Mouse (Mus musculus): Measurements from ENCODE around the gene Kif23. TPM values are rescaled to one million over a fixed set of nuclear protein-coding genes. Genes with fewer than 3 reads are reported as not detected.

Kif23 gene
- polyA plus RNA-seq, 1 experiment from 2014 or later = 132 TPM

DNA sequence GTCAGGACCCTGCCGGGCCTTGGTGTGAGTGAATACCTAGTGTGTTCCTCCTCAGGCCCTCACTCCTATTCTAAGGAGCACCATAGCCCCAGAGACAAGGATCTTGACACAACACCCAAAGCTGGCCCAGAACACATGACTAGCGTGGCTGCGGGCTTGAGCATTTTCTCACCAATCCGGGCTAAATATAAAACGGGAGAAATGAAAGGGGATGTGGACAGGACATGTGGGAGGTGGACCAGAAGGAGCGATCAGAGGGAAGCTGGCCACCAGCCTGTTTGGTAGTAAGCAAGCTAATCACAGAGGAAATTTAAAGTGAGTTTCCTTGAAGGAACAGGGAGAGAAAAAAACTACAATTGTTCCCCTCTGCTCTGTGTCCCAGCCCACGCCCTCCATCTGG lies 60.6 kb downstream of the Kif23 start:
- 86% methylated on average over 7 of the region's 7 CpGs for WGBS
- ATAC-seq (replicated peaks; ENCODE audit: low FRiP score) = no peak
- no peaks in the 10 kb centered on the region for H3K27me3 ChIP-seq (ENCODE audit: control insufficient read depth, insufficient read depth, low read length)

GRCm38 (mm10) chr9:61884936-61885335 lies 61.6 kb downstream of the Kif23 start:
- DNase-seq (ENCODE audit: low spot score) = no peak
- Histone ChIP-seq H3K4me3 (ENCODE audit: low read depth, low read length) (no peak overlapping the region), H3K4me2 (ENCODE audit: low read depth, low read length, severe bottlenecking) (no peak overlapping the region), H3K9me3 (ENCODE audit: control insufficient read depth, low read length) (no peaks in the 10 kb centered on the region), H3K27ac (ENCODE audit: low read depth, low read length) (no peak overlapping the region), H3K4me1 (replicated peaks; ENCODE audit: control insufficient read depth, insufficient read depth, low read length) (peaks cover 5% of the 10 kb centered on the region; the same call in 1 of the 2 replicates), H3K27me3 (ENCODE audit: control insufficient read depth, insufficient read depth, low read length) (no peaks in the 10 kb centered on the region), H3K9ac (ENCODE audit: low read length) (no peak overlapping the region), H3K36me3 (ENCODE audit: control insufficient read depth, insufficient read depth, low read length) (no peaks in the 10 kb centered on the region)
- no peak for ATAC-seq (replicated peaks; ENCODE audit: low FRiP score)
- 78% methylated on average over 13 of the region's 13 CpGs for WGBS

More for the DNA sequence above, 60.6 kb downstream of the Kif23 start:
- Histone ChIP-seq H3K9me3 (ENCODE audit: control insufficient read depth, low read length) (no peaks in the 10 kb centered on the region), H3K4me3 (ENCODE audit: low read depth, low read length) (no peak overlapping the region), H3K4me2 (ENCODE audit: low read depth, low read length, severe bottlenecking) (no peak overlapping the region), H3K36me3 (ENCODE audit: control insufficient read depth, insufficient read depth, low read length) (no peaks in the 10 kb centered on the region), H3K9ac (ENCODE audit: low read length) (no peak overlapping the region), H3K4me1 (replicated peaks; ENCODE audit: control insufficient read depth, insufficient read depth, low read length) (peaks cover 5% of the 10 kb centered on the region; the same call in 1 of the 2 replicates), H3K27ac (ENCODE audit: low read depth, low read length) (no peak overlapping the region)
- no peak for DNase-seq (ENCODE audit: low spot score)

- peaks cover 5% of the 10 kb centered on the region; the same call in 1 of the 2 replicates for H3K4me1 ChIP-seq (replicated peaks; ENCODE audit: control insufficient read depth, insufficient read depth, low read length)
- H3K27me3 ChIP-seq (ENCODE audit: control insufficient read depth, insufficient read depth, low read length) = no peaks in the 10 kb centered on the region
- H3K4me3 ChIP-seq (ENCODE audit: low read depth, low read length) = no peak overlapping the region
- H3K9me3 ChIP-seq (ENCODE audit: control insufficient read depth, low read length) = no peaks in the 10 kb centered on the region
- DNase-seq (ENCODE audit: low spot score) (no peak), ATAC-seq (replicated peaks; ENCODE audit: low FRiP score) (no peak)
- 90% methylated on average over 7 of the region's 7 CpGs for WGBS
- no peak overlapping the region for H3K4me2 ChIP-seq (ENCODE audit: low read depth, low read length, severe bottlenecking)
- no peak overlapping the region for H3K27ac ChIP-seq (ENCODE audit: low read depth, low read length)
- no peak overlapping the region for H3K9ac ChIP-seq (ENCODE audit: low read length)
- no peaks in the 10 kb centered on the region for H3K36me3 ChIP-seq (ENCODE audit: control insufficient read depth, insufficient read depth, low read length)
Observed at GRCm38 (mm10) chr9:61884375-61884774, 62.2 kb downstream of the Kif23 start.

DNA sequence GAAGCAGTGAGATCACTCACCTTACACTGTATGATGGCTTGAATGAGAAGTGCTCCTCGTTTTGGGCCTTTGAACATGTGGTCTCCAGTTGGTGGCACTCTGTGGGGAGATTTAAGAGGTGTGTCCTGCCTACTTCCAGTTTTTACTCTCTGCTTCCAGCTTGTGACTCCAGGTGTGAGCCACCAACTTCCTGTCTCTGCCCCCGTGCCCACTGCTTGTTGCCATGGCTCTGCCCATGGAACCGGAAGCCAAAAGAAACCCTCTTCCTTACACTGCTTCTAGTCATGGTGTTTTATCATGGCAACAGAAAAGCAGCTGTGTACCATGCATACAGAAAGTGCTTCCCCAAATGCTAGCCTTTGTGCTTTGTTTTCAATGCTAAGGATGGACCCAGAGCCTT lies 64.4 kb downstream of the Kif23 start:
- Histone ChIP-seq H3K27me3 (ENCODE audit: control insufficient read depth, insufficient read depth, low read length) (no peaks in the 10 kb centered on the region), H3K27ac (ENCODE audit: low read depth, low read length) (no peak overlapping the region), H3K36me3 (ENCODE audit: control insufficient read depth, insufficient read depth, low read length) (no peaks in the 10 kb centered on the region), H3K9me3 (ENCODE audit: control insufficient read depth, low read length) (no peaks in the 10 kb centered on the region), H3K4me3 (ENCODE audit: low read depth, low read length) (no peak overlapping the region), H3K9ac (ENCODE audit: low read length) (no peak overlapping the region), H3K4me1 (replicated peaks; ENCODE audit: control insufficient read depth, insufficient read depth, low read length) (peaks cover 18% of the 10 kb centered on the region), H3K4me2 (ENCODE audit: low read depth, low read length, severe bottlenecking) (no peak overlapping the region)
- DNase-seq (ENCODE audit: low spot score) (no peak), ATAC-seq (replicated peaks; ENCODE audit: low FRiP score) (no peak)
- WGBS = 79% methylated on average over 3 of the region's 3 CpGs

- Histone ChIP-seq H3K36me3 (ENCODE audit: control insufficient read depth, insufficient read depth, low read length) (no peaks in the 10 kb centered on the region), H3K9me3 (ENCODE audit: control insufficient read depth, low read length) (no peaks in the 10 kb centered on the region), H3K27ac (ENCODE audit: low read depth, low read length) (no peak overlapping the region), H3K4me2 (ENCODE audit: low read depth, low read length, severe bottlenecking) (no peak overlapping the region), H3K4me3 (ENCODE audit: low read depth, low read length) (no peak overlapping the region), H3K27me3 (ENCODE audit: control insufficient read depth, insufficient read depth, low read length) (no peaks in the 10 kb centered on the region; the same call in 1 of the 2 replicates), H3K4me1 (replicated peaks; ENCODE audit: control insufficient read depth, insufficient read depth, low read length) (peaks cover 24% of the 10 kb centered on the region), H3K9ac (ENCODE audit: low read length) (no peak overlapping the region)
- DNase-seq (ENCODE audit: low spot score) (peak; percentile 90), ATAC-seq (replicated peaks; ENCODE audit: low FRiP score) (no peak; the same call in 1 of the 2 replicates)
- WGBS = 21% methylated on average over 2 of the region's 2 CpGs
Observed at GRCm38 (mm10) chr9:61878889-61879288, 67.7 kb downstream of the Kif23 start.

GRCm38 (mm10) chr9:61877373-61878112 lies 69.0 kb downstream of the Kif23 start:
- H3K4me2 ChIP-seq (ENCODE audit: low read depth, low read length, severe bottlenecking) = peak overlapping the region; percentile 18; the same call in 1 of the 2 replicates
- 15% methylated on average over 22 of the region's 22 CpGs for WGBS

DNA sequence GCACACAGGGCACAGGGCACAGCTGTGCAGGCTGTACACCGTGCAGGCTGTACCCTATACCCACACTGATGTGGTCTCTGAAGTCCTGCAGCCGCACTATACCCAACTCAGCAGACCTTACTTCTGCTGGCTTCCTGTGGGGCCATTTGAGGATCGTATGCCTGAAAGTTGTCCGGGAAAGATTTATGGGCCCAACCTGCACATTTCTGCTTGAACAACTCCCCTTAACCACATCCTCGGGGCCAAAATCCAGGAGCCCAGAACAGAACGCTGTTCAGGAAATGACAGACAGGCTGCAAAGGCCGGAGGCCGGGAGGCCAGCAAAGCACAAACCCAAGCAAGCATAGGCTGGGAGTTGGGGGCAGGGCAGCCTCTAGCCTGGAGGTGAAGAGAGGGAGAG lies 73.2 kb downstream of the Kif23 start:
- Histone ChIP-seq H3K9ac (ENCODE audit: low read length) (peak overlapping the region; percentile 13; the same call in 1 of the 2 replicates), H3K27ac (ENCODE audit: low read depth, low read length) (peak overlapping the region; percentile 90), H3K36me3 (ENCODE audit: control insufficient read depth, insufficient read depth, low read length) (no peaks in the 10 kb centered on the region), H3K9me3 (ENCODE audit: control insufficient read depth, low read length) (no peaks in the 10 kb centered on the region), H3K4me3 (ENCODE audit: low read depth, low read length) (no peak overlapping the region), H3K27me3 (ENCODE audit: control insufficient read depth, insufficient read depth, low read length) (no peaks in the 10 kb centered on the region; the same call in 1 of the 2 replicates), H3K4me1 (replicated peaks; ENCODE audit: control insufficient read depth, insufficient read depth, low read length) (peaks cover 42% of the 10 kb centered on the region), H3K4me2 (ENCODE audit: low read depth, low read length, severe bottlenecking) (no peak overlapping the region)
- DNase-seq (ENCODE audit: low spot score) (peak; percentile 58), ATAC-seq (replicated peaks; ENCODE audit: low FRiP score) (no peak)
- WGBS = 39% methylated on average over 8 of the region's 8 CpGs

More at GRCm38 (mm10) chr9:61877373-61878112, 69.0 kb downstream of the Kif23 start:
- no peaks in the 10 kb centered on the region for H3K36me3 ChIP-seq (ENCODE audit: control insufficient read depth, insufficient read depth, low read length)
- peak overlapping the region; percentile 64; the same call in 1 of the 2 replicates for H3K27ac ChIP-seq (ENCODE audit: low read depth, low read length)
- peak overlapping the region; percentile 14; the same call in 1 of the 2 replicates for H3K9ac ChIP-seq (ENCODE audit: low read length)
- no peaks in the 10 kb centered on the region for H3K9me3 ChIP-seq (ENCODE audit: control insufficient read depth, low read length)
- no peaks in the 10 kb centered on the region; the same call in 1 of the 2 replicates for H3K27me3 ChIP-seq (ENCODE audit: control insufficient read depth, insufficient read depth, low read length)
- ATAC-seq (replicated peaks; ENCODE audit: low FRiP score) = no peak
- H3K4me1 ChIP-seq (replicated peaks; ENCODE audit: control insufficient read depth, insufficient read depth, low read length) = peaks cover 35% of the 10 kb centered on the region
- no peak overlapping the region for H3K4me3 ChIP-seq (ENCODE audit: low read depth, low read length)
- DNase-seq (ENCODE audit: low spot score) = peak; percentile 82

DNA sequence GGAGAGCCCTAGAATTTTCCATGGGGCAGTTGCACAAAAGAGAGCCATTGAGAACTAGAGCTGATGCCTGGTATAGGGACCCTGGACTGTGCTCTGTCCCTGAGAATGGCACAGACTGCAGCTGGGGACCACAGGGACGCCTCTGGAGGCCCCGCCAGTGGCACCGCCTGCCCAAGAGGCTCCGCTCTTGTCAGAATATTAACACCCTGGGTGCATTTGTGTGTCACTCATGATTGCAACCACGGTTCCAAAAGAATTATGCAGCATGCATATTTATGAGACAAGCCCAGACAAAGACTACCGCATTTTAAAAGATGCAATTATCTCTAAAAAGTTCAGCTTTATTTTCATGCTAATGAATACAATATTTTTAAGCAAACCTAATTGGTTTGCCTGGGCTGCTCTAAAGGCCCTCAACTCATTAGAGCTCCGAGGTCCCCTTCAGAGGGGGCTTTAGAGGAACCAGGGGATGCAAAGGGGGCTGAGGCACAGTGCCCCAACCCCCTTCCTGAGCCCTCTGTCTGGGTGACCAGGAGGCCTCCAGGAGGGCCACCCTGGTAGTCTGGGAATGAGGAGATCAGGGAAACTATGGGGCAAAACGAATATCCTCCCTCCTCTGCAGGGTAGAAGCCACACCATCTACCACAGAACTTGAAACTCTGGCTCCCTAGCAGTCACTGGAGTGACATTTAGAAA lies 74.2 kb downstream of the Kif23 start:
- peak overlapping the region; percentile 13; the same call in 1 of the 2 replicates for H3K9ac ChIP-seq (ENCODE audit: low read length)
- peak; percentile 94 for ATAC-seq (replicated peaks; ENCODE audit: low FRiP score)
- no peaks in the 10 kb centered on the region for H3K36me3 ChIP-seq (ENCODE audit: control insufficient read depth, insufficient read depth, low read length)
- no peak overlapping the region for H3K4me3 ChIP-seq (ENCODE audit: low read depth, low read length)
- H3K9me3 ChIP-seq (ENCODE audit: control insufficient read depth, low read length) = no peaks in the 10 kb centered on the region
- DNase-seq (ENCODE audit: low spot score) = peak; percentile 86
- H3K27ac ChIP-seq (ENCODE audit: low read depth, low read length) = peak overlapping the region; percentile 90
- H3K27me3 ChIP-seq (ENCODE audit: control insufficient read depth, insufficient read depth, low read length) = no peaks in the 10 kb centered on the region; the same call in 1 of the 2 replicates
- WGBS = 10% methylated on average over 8 of the region's 8 CpGs
- H3K4me2 ChIP-seq (ENCODE audit: low read depth, low read length, severe bottlenecking) = peak overlapping the region; percentile 21; the same call in 1 of the 2 replicates
- H3K4me1 ChIP-seq (replicated peaks; ENCODE audit: control insufficient read depth, insufficient read depth, low read length) = peaks cover 35% of the 10 kb centered on the region
